Mouse (Mus musculus): Measurements from ENCODE around the gene Ly6g5b. TPM values are rescaled to one million over a fixed set of nuclear protein-coding genes. Genes with fewer than 3 reads are reported as not detected.
A peak's percentile ranks its signal among the peaks of the same experiment; 100 is the strongest.

Gene Ly6g5b
- total RNA-seq, 2 experiments from 2014 or later, result 0.28 to 0.72 TPM

DNA sequence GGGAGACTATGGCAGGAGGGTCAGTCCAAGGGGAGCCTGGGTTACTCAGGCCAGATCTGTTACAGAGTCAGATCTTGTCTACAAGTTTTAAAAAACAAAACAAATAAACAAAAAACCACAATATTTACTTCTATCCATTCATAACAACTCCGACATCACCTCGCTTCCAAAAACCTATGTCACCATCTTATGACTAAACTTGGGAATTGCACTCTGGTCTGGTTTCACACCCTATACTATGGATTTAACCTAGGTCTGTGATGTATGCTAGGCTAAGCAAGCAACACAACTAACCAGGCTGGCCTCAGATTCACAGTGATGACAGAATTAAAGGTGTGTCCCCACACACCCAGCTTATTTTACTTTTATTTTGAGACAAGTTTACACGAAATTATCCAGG lies 8.7 kb downstream of the Ly6g5b start:
- DNase-seq (ENCODE audit: low spot score in 2 of 2), result no peak

DNA sequence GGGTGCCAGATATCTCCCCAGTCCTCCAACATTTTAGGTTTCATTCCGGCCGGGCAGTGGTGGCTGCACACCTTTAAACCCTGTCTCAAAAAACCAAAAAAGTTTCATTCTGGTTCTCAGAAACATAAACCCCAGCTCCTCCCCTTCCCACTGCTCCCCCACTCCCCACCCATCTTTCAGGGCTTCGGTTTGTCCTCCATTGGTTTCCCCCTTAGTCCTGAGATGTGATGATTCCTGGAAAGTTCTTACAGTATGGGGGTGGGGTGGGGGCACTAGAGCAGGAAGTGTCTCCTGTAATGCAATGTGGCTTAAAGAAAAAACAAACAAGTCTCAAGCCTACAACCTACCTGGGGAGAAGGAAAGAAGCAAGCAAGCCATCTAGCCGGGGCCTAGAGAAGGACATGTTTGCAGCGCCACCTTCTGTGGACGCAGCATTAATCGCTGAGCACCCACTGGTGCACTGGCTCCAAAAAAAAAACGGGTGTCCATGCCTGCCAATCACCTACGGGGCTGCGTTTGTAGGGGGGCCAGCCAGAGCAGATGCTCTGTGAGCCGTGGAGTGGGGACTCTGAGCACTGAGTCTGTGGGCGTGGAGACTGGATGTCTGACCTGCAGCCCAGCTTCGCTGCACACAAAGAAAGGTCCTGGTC lies 9.4 kb downstream of the Ly6g5b start:
- peak in 1 of 2 experiments; percentile 41 for DNase-seq (ENCODE audit: low spot score in 2 of 2)

DNA sequence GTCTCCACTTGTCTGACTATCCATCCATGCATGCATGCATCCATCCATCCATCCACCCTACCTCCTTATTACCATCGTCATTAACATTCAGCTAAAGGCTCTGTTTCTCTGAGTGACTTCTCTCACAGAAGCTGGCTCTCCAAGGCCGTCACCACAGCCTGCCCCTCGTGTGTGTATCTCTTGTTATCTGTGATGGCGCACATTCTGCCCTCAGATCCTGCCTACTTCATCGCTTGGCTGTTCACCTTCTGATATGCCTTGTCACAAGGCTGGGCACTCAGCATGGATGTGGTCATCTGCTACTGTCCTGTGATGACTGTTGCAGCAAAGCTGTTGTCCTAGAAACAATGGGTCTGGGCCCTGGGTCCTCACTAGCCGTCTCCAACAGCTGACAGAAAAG lies 10.5 kb downstream of the Ly6g5b start:
- DNase-seq (ENCODE audit: low spot score in 2 of 2), result no peak

DNA sequence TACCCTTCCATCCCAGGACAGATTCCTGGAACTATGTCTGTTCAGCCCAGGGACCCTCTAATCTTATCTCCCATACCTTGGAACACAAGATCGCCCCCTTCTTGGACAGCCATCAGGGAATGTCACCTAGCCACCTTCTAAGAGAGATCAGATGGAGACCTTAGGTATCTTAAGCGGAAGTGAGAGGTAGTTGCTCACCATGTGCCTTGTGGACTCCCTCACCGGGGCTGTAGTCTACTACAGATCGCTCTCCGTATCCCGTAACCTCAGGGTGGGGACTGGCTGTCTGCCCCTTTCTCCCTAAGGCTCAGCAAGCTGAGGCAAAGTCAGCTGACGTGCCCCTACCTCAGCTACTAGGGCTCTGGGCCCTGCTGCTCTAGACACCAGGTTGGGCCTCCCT lies 11.1 kb downstream of the Ly6g5b start:
- no peak for DNase-seq (ENCODE audit: low spot score in 2 of 2)

DNA sequence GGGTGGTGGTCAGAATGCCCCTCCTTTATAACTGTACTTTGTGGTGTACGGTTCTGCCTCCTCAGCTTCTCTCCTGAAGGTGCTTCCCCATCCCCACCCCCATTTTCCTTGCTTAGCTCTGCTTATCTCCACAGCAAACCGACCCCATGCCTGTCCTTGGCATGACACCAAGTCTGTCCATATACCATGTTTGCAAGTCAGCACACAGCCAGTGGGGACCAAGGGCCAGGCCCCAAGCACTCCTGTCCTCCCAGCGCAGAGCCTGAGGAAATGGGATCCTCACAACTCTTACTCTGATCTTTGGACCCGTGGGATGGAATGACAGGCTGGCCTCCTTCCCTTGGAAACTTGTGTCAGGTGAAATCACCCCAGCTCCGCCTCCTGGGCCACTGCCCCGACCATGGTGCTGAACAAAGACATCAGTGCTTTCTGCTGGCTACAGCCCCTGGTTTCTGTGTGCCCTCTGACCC lies 12.0 kb downstream of the Ly6g5b start:
- DNase-seq (ENCODE audit: low spot score in 2 of 2), result no peak

DNA sequence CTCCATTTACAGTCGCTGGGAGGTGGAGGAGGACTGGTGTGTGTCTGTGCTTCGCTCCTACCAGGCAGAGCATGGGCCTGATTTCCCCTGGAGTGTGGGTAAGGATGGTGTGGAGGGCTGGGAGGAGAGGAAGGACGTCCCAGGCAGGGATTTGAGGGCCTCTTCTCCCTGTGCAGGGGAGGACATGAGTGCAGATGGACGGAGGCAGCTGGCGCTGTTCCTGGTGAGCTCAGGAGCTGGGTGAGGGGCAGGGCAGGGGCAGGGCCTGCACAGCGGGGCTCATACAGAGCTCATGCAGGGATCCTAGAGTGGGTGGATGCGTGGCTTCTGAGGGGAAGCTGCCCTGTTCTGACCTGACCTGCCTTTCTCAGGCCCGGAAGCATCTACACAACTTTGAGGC lies 12.9 kb downstream of the Ly6g5b start:
- no peak for DNase-seq (ENCODE audit: low spot score in 2 of 2)

DNA sequence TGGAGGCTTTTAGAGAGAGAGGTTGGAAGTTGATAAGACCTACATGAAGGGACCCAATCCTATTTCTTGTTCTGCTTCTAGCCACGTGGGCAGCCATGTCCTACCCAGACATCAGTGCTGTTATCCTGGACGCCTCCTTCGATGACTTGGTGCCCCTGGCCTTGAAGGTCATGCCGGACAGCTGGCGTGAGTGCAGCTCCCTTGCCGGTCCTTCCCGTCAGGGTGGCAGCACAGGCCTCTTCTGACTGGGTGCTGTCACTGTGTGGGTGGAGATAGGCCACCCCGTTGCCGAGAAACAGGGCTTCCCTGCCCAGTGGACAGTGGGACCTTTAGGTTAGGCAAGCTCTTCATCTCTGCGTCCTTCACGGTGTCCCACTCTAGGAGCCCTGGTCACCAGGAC lies 14.1 kb downstream of the Ly6g5b start:
- no peak for DNase-seq (ENCODE audit: low spot score in 2 of 2)

DNA sequence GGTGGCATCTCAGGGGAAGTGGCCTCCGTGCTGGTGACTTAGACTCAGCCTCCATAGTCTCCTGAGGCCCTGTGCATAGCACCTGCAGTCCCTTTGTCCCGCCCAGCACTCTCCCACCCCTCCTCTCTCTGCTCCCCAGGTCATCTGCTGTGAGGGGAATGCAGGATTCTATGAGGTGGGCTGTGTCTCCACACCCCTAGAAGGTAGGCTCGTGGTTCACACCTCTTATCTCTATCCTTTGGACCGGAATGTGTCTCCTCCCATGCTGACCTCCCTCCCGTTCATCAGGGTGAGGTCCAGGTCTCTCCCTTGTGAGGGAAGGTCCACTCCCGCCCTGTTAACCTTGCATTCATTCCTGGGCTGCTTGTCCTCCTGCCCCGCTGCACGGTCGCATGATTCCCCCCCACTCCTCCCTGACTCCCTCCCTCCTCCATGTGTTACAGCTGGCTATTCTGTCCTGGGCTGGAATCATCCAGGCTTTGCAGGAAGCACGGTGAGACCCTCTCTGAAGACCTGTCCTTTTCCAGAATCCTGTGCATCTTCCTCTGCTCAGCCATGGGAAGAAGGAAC lies 14.9 kb downstream of the Ly6g5b start:
- no peak for DNase-seq (ENCODE audit: low spot score in 2 of 2)

DNA sequence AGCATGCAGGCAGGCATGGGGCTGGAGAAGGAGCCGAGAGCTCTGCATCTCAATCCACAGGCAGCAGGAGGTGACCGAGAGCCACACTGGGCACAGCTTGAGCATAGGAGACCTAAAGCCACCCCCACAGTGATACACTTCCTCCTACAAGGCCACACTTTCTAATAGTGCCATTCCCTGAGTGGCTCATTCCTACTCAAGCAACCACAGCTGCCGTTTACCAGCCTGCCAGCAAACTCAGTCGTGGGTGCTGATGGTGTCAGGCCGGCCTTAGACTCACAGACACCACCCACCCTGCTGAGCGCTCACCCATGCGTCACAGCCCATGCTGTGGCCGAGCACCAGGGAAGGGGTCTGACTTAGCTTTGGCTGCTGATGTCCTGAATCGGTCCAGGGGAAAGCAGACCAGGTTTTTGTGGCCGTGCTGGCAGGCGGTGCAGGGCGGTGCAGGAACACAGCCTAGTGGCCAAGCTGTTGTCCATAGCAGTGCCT lies 18.0 kb downstream of the Ly6g5b start:
- peak; percentile 57 to 71 for DNase-seq (ENCODE audit: low spot score in 2 of 2)

DNA sequence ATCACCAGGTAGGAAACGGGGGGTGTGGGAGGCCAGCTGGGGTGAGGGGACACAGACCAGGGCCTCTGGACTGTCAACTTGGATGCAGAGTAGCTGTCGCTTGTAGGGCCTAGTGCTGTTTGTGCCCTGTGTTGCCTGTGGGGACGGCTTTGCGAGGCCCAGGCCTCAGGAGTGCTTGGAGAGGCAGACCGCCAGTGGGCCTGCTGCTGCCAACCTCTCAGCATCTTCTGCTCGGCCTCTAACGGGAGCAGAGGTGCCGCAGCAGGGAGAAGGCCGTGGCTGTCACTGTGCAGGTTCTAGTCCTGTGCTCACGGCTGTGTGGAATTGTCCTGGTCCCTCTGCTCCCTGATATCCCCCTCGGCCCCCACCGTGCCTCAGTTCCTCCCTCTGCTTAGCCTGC lies 18.6 kb downstream of the Ly6g5b start:
- no peak for DNase-seq (ENCODE audit: low spot score in 2 of 2)

DNA sequence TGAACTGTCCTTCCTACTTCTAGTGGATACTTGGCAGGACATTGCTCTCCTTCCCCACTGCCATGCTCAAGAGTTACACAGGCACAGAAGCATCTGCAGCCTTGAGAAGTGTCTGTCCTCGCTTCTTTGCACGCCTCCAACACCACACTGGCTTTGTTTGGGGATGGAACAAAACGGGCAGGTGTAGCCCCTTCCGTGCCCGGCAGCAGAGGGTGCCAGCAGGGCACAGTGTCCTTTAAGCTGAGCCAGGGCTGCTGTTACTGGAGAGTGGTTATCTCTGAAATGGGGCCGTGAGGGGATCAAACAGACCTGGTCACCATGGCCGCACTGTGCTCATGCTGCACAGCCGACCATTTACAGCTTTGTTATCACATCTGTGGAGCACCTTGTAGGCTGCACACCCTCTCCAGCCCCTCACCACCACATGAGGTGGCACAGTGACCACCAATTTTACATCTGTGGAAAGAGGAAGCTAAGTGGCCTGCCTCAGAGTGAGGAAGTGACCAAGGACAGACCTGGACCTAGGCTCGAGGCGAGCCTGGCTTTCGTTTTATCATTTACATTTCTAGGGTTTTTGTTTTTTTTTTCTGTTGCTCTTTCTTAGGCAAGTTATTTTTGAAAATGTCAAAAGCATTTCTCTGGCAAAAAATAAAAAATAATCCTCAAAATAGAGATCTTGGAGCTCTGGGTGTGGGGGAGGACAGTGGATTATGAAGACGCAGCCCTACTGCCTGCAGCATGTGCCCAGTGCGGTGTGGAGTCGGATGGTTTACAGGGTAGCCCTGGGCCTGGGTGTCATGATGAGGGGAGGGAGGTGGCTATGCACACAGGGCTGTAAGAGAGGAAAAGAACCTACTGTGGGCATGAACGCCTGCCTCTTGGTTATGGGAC lies 20.5 kb downstream of the Ly6g5b start:
- no peak for DNase-seq (ENCODE audit: low spot score in 2 of 2)

DNA sequence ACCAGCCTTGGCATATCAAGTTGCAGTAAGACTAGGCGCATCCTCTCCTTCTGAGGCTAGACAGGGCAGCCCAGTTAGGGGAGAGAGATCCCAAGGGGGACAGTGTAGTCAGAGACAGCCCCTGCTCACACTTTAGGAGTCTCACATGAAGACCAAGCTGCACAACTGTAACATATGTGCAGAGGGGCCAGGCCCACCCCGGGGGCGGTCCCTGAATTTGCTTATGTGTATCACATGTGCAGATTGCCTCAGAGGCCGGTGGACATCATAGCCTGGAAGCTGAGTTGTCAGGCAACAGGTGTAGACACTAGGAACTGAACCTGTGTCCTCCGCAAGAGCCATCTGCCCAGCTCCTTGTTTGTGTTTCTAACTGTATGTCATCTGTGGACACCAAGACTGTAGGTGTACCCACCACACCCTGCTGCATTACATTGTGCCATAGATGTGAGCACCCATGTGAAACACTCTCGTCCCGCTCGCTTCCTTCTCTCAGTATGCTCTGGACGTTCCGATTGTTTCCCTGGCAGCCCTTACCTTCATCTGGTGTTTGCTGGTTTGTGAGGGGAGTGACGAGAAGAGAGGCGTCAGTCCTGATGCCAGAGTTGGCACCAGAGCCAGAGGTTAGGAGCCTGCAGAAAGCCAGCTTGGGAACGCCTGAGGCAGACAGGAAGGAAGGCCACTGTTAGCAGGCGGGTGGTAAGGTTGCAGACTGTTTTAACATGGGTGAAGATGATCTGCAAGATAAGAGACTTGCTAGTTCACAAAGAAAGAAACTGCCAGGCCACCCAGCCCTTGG lies 22.6 kb downstream of the Ly6g5b start:
- DNase-seq (ENCODE audit: low spot score in 2 of 2), result no peak

DNA sequence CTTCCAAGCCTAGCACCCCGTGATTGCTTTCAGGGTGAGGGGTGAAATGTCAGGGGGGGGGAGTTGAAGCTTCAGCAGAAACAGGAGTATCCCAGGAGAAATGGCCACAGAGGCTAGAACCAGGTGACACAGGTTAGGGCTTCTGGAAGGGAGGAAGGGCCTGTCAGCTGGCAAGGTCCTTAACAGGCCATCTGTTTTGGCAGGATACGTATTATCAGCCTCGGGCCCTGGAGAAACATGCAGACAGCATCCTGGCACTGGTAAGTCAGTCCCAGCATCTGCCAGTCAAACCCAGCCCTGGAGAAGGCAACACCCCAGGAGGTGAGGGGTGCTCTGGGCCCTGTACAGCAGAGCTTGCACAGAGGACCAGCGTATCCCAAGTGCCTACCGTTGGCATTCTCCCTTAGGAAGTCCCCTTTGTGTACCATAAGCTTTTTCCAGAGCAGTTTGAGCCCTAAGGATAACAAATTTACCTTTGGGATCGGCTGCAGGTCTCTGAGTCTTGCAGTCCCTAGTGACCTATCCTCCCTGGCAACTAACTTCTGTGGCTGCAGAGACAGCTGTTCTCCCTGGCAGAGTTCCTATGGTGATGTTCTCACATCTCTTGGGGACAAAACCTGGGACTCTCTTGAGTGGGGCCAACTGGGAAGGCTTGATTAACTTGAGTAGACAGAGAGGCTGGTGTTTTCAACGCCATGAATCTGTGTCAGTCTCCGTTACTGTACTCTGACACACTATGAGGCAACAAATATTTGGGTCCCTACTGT lies 24.9 kb downstream of the Ly6g5b start:
- DNase-seq (ENCODE audit: low spot score in 2 of 2), result no peak

DNA sequence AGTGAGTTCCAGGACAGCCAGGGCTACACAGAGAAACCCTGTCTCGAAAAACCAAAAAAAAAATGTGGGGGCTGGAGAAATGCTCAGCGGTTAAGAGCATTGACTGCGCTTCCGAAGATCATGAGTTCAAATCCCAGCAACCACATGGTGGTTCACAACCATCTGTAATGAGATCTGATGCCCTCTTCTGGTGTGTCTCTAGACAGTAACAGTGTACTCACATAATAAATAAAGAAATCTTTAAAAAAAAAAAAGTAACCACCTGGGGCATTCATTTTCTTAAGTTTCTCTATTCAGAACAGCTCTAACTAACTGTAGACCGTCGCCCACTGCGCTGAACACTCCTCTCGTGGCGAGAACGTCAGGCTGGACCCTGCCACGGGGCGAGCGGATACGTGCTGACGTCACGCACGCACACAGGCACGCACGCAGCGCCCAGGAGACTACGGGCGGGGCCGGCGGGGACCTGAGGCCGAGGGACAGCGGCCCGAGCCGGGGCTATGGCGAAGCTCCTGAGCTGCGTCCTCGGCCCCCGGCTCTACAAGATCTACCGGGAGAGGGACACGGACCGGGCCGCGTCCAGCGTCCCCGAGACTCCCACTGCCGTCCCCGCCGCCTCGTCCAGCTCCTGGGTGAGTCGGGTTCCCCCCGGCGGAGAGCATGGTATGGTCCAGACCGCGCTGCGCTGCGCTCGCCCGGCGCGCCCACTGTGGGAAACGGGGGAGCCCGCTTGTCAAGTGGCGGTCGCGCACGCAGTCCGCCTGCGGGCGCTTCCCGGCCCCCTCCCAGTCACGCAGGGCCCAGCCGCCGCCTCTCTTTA lies 26.2 kb downstream of the Ly6g5b start, which contains the start of gene Abhd16a:
TSS of gene Abhd16a (plus strand) at position 439 of the 820 bp plus-strand sequence.
- peak; percentile 92 to 96 for DNase-seq (ENCODE audit: low spot score in 2 of 2)

DNA sequence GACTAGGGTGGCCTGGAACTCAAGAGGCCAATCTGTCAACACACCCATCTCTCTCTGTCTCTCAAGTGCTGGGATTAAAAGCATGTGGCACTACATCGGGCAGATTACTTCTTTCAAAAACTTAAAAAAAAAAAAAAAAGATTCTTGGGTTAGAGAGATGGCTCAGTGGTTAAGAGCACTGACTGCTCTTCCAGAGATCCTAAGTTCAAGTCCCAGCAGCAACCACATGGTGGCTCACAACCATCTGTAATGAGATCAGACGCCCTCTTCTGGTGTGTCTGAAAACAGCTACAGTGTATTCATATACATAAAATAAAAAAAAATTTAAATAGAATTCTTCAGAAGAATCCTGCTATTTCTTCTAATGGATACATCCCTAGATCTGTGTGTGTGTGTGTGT lies 27.1 kb downstream of the Ly6g5b start:
- no peak for DNase-seq (ENCODE audit: low spot score in 2 of 2)

DNA sequence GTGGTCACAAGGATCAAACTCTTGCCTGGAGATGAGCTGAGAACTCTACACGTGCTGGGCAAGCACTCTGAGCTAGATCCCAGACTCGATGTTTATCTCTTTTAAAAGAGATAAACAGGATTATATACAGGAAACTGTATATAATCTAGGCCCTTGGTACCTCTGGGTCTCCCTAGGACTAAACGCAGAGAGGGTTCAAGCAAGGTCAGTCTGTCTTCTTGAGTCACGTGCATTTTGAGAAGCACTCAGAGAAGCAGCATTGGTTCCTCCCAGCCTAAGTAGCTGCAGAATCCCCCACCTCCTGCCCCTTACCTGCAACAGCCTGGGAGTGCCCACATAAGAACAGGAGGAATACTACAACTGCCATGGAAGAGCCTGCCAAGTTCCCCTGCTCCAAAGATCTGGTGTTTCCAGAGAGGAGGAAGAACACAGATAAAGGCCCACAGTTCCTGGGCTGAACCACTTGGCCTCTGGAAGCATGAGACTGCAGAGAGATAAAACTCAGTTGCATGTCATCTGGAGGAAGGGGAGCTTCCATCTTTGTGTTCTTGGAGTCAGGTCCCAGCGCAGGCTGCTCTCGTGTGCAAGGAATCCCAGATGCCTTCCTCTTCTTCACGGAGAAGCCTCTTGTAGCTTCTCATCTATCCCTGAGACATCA lies 29.9 kb downstream of the Ly6g5b start, which contains the start of gene Ly6g6f:
TSS of gene Ly6g6f (minus strand) at position 403 of the 658 bp plus-strand sequence.
- DNase-seq (ENCODE audit: low spot score in 2 of 2), result no peak

DNA sequence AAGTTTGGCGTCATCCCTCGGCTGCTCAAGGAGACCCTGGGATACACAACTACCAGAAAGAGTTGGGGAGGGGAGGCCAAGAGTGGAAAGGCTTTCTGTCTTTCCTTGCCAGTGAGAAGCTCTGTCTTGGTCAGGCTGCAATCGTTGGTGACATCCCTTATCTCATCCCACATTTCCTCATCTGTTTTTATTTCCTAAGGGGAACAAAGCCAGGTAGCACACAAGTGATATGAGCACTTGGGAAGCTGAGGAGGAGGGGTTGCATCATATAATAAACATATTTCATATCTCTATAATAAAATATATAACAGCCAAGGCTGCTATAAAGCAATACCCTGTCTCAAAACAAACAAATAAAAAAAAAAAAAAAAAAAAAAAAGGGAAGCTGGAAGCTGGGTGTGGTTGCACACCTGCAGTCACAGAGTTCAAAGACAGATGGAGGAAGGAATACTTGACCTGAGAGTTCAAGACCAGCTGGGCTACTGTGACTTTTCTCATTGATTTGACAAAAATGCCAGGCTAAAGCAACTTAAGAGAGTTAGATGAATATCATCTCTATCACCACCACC lies 31.2 kb downstream of the Ly6g5b start:
- DNase-seq (ENCODE audit: low spot score in 2 of 2), result no peak

DNA sequence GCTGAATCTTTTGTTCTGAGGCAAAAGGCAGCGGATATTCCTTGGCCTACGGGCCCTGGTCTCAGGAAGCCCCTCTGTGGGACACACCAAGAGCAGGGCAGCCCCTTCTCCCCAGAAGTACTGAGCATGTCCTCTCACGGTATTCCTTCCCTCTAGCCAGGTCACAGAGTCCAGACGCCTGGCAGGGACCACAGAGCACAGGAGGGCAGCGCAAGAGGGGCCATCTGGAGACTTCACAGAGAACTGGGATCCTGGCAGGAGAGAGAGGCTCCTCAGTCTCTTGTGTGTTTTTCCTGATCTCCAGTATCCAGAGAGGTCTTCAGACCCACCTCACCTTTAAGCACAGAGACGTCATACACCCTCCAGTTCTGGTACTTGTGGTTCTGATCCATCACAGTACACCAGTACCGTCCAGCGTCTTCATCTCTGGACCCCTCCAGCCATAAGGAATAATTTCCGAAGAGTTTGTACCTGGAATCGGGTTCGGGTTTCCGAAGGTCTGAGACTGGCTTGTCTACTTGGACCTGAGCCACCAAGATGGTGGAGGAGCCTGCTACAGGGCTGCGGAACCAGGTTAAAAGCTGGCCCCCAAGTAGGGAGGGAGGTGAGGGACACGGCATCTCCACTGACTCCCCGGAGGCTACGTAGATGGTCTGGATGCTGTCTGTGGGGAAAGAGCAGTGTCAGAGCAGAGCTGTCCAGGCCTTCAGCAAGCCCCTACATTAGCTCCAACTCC lies 32.2 kb downstream of the Ly6g5b start:
- DNase-seq (ENCODE audit: low spot score in 2 of 2), result no peak

All from left cerebral cortex, adult 18-20 months (tissue).